Comparison of ENCODE assay signal across 8 mouse cellular contexts in the genomic region with DNA sequence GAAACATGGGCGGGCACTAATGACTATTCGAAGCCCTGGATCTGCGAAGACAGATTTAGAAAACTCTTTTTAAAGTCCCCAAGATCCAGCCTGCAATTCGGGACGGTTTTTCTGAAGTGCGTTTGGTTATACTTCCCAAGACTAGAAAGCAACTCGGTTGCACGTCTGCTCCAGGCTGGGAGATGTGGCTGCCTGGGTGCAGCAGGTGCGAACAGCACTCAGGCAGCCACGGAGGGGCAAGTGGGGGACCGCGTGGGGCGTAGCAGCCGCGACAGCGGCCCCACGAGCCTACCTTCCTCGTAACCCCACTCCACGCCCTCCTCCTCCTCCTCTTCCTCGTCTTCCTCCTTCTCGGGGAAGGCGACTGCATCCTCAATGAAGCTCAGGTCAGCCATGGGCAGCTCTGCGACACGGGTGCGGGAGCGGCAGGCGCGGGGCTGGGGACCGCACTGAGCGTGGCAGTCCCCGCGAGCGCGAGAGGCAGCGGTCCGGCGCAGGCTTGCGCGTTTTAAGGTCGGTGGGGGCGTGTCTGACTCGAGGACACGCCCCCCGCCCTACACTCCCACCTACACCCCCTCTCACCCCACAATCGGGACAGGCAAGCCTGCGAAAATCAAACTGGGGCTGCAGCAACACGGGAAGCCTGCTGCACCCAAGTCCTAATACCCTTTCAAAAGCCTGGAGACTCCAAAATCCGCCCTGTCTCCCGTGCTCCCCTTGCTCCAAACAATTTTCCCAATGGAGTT. TPM values are rescaled to one million over a fixed set of nuclear protein-coding genes. Genes with fewer than 3 reads are reported as not detected.
A peak's percentile ranks its signal among the peaks of the same experiment; 100 is the strongest.
DNase-seq lines count a peak whose midpoint lies in the region; ATAC-seq lines count a peak whose summit lies in the region.

A gene (minus strand): TSS at position 482 of the 746 bp plus-strand sequence.

- H3K9me3 ChIP-seq in heart, embryonic 11.5 days (replicated peaks; ENCODE audit: control insufficient read depth, low read length): no peaks in the 10 kb centered on the region
- H3K9me3 ChIP-seq in liver, embryonic 15.5 days (replicated peaks): no peaks in the 10 kb centered on the region
- H3K9me3 ChIP-seq in neural tube, embryonic 14.5 days (ENCODE audit: control insufficient read depth, low read length): no peaks in the 10 kb centered on the region

- 0 out of 2 replicates have a peak, but pooled peaks cover 4% of the 10 kb centered on the region for H3K4me1 ChIP-seq in heart, embryonic 11.5 days (ENCODE audit: control insufficient read depth, insufficient read depth, low read length)
- no peaks in the 10 kb centered on the region for H3K4me1 ChIP-seq in liver, embryonic 15.5 days (replicated peaks)
- H3K4me1 ChIP-seq in neural tube, embryonic 14.5 days (ENCODE audit: control insufficient read depth, insufficient read depth, low read length): no peaks in the 10 kb centered on the region

- H3K4me2 ChIP-seq in heart, embryonic 11.5 days: peak within 1 kb of the TSS; percentile 97
- peak within 1 kb of the TSS; percentile 66 for H3K4me2 ChIP-seq in liver, embryonic 15.5 days
- H3K4me2 ChIP-seq in neural tube, embryonic 14.5 days (ENCODE audit: low read depth, low read length): peak within 1 kb of the TSS; percentile 99

- H3K9ac ChIP-seq in heart, embryonic 11.5 days (ENCODE audit: low read depth, low read length): peak within 1 kb of the TSS; percentile 87
- H3K9ac ChIP-seq in liver, embryonic 15.5 days: peak within 1 kb of the TSS; percentile 39; the same call in 1 of the 2 replicates
- peak within 1 kb of the TSS; percentile 65 for H3K9ac ChIP-seq in neural tube, embryonic 14.5 days (replicated peaks; ENCODE audit: low read depth, low read length)

- no peak within 1 kb of the TSS for H3K27ac ChIP-seq in heart, embryonic 11.5 days (ENCODE audit: low read depth, low read length)
- H3K27ac ChIP-seq in liver, embryonic 15.5 days (replicated peaks): peak within 1 kb of the TSS; percentile 51; the same call in 1 of the 2 replicates
- no peak within 1 kb of the TSS for H3K27ac ChIP-seq in neural tube, embryonic 14.5 days (ENCODE audit: low read depth, low read length)

- under 1% methylated on average over 47 of the region's 49 CpGs for WGBS in heart, embryonic 11.5 days (ENCODE audit: insufficient replicate concordance)
- 2% methylated on average over 49 of the region's 49 CpGs for WGBS in liver, embryonic 15.5 days (ENCODE audit: insufficient replicate concordance)
- WGBS in neural tube, embryonic 14.5 days: 1% methylated on average over 48 of the region's 49 CpGs

- H3K36me3 ChIP-seq in heart, embryonic 11.5 days (ENCODE audit: control insufficient read depth, insufficient read depth, low read length): no peaks in the 10 kb centered on the region
- no peaks in the 10 kb centered on the region for H3K36me3 ChIP-seq in liver, embryonic 15.5 days (replicated peaks)
- no peaks in the 10 kb centered on the region for H3K36me3 ChIP-seq in neural tube, embryonic 14.5 days (ENCODE audit: control insufficient read depth, insufficient read depth, low read length)

- H3K27me3 ChIP-seq in heart, embryonic 11.5 days (ENCODE audit: control insufficient read depth, insufficient read depth, low read length): no peaks in the 10 kb centered on the region
- peaks cover 18% of the 10 kb centered on the region for H3K27me3 ChIP-seq in liver, embryonic 15.5 days
- 0 out of 2 replicates have a peak, but pooled peaks cover 5% of the 10 kb centered on the region for H3K27me3 ChIP-seq in neural tube, embryonic 14.5 days (ENCODE audit: control insufficient read depth, insufficient read depth, low read length)

- H3K4me3 ChIP-seq in heart, embryonic 11.5 days (ENCODE audit: low read depth, low read length): peak within 1 kb of the TSS; percentile 81
- peak within 1 kb of the TSS; percentile 56 for H3K4me3 ChIP-seq in liver, embryonic 15.5 days (replicated peaks)
- H3K4me3 ChIP-seq in neural tube, embryonic 14.5 days (ENCODE audit: low read depth, low read length): peak within 1 kb of the TSS; percentile 64

- peak; percentile 80 for ATAC-seq in heart, embryonic 11.5 days (replicated peaks; ENCODE audit: insufficient number of reproducible peaks, low FRiP score, low TSS enrichment)
- peak; percentile 77 for ATAC-seq in liver, embryonic 15.5 days (ENCODE audit: insufficient read depth)
- ATAC-seq in neural tube, embryonic 14.5 days (ENCODE audit: low read depth): peak; percentile 96

- peak; percentile 6 for DNase-seq in layer of hippocampus, adult 11-12 months (ENCODE audit: low spot score)
- no peak for DNase-seq in layer of hippocampus, adult 8-10 months (ENCODE audit: low spot score in 2 of 2)
- DNase-seq in embryo, embryonic 9.5 days (ENCODE audit: extremely low spot score): peak; percentile 60
- DNase-seq in kidney, adult 9 months: peak; percentile 30
- DNase-seq in yolk sac, embryonic 10.5 days (ENCODE audit: low spot score): peak; percentile 29

RNA-seq across cellular contexts. Expression of the gene that starts here (rescaled TPM):
- total RNA-seq in layer of hippocampus, adult 8-10 months (2022): 1 to 10 TPM; 2.5 to 3.3 (median 2.9) TPM
- 5.7 and 6.7 TPM in 2 replicates for polyA plus RNA-seq in heart, embryonic 11.5 days (2014; fragmentation: Nextera tagmentation; extraction: Ambion mirVana)
- 5.4 and 7.5 TPM in 2 replicates for polyA plus RNA-seq in liver, embryonic 15.5 days (2015; fragmentation: Nextera tagmentation; extraction: Ambion mirVana)
- 2.8 and 4.4 TPM in 2 replicates for polyA plus RNA-seq in neural tube, embryonic 14.5 days (2014; fragmentation: Nextera tagmentation; extraction: Ambion mirVana)

Comparison
In these comparisons a context has a peak if more than half of its experiments do, and no peak if none do; other contexts are left out.
1. DNase-seq: peak in layer of hippocampus, adult 11-12 months (single experiment), embryo, embryonic 9.5 days (single experiment), kidney, adult 9 months (single experiment) and yolk sac, embryonic 10.5 days (single experiment); none in layer of hippocampus, adult 8-10 months (0 of 2).
2. Peak in every context shown above with its lines, with median percentiles within 50 percentile points of each other: ATAC-seq, H3K4me2 ChIP-seq, H3K4me3 ChIP-seq and H3K9ac ChIP-seq.